Mouse (Mus musculus) common myeloid progenitor, adult 5-6 weeks (primary cell): ENCODE data around the gene Ndufaf5. TPM values are rescaled to one million over a fixed set of nuclear protein-coding genes. Genes with fewer than 3 reads are reported as not detected.

Experiments
- total RNA-seq: library from RNA; stranded (forward); fragments of 200-1000, 187-1606 nt; gene quantifications from 2 replicates; pipeline ENCODE4 v1.2.3, GENCODE M21; 2017

The Ndufaf5 gene
- total RNA-seq, 1 experiment from 2014 or later, result 34.8 TPM

Other genes starting within 250 kb of the Ndufaf5 start
- 25.8 and 26.5 TPM in 2 replicates for gene Tasp1, start 103.8 kb upstream of the Ndufaf5 start, total RNA-seq
- not detected in 2 replicates for gene Gm17374, start 18.6 kb upstream of the Ndufaf5 start, total RNA-seq
- gene Esf1, start 85 bp upstream of the Ndufaf5 start, total RNA-seq, result 97.0 and 119 TPM in 2 replicates
- gene Sel1l2, start 219.1 kb downstream of the Ndufaf5 start, total RNA-seq, result not detected in 2 replicates
- gene Macrod2, start 224.7 kb downstream of the Ndufaf5 start, total RNA-seq, result 10.0 and 12.1 TPM in 2 replicates